Mouse (Mus musculus) MEL (cell line): ENCODE results near the gene Steap3.

Experiments used
- BHLHE40 ChIP-seq: IDR thresholded peaks from 2 replicates; pipeline ENCODE4 v1.6.1; 2012; ENCODE audit warnings: low read depth, mild to moderate bottlenecking, inconsistent platforms, low read length, improper control_type of control experiment, borderline replicate concordance
- CHD2 ChIP-seq: IDR thresholded peaks from 2 replicates; pipeline ENCODE4 v1.6.1; 2011; ENCODE audit warnings: low read length, improper control_type of control experiment
- CTCF ChIP-seq, 3 experiments: IDR thresholded peaks in 2 of 3; conservative IDR thresholded peaks in 1 of 3; 2 replicates each; pipeline ENCODE4 v1.5.1; 2011 to 2012; ENCODE audit warnings: low read length in 3 of 3, low read depth in 2 of 3, mild to moderate bottlenecking in 2 of 3, improper control_type of control experiment in 1 of 3, inconsistent platforms in 1 of 3, mixed read lengths in 1 of 3, moderate library complexity in 1 of 3; ENCODE audit not compliant: control insufficient read depth in 1 of 3, insufficient read depth in 1 of 3, poor library complexity in 1 of 3, severe bottlenecking in 1 of 3
- ELF1 ChIP-seq: IDR thresholded peaks from 2 replicates; pipeline ENCODE4 v1.6.1; 2014; ENCODE audit warnings: low read depth, mild to moderate bottlenecking, inconsistent platforms, low read length, improper control_type of control experiment, moderate library complexity
- EP300 ChIP-seq, 2 experiments: IDR thresholded peaks; 2 replicates each; pipeline ENCODE4 v1.6.1; 2011; ENCODE audit warnings: improper control_type of control experiment in 2 of 2, low read length in 2 of 2, low read depth in 1 of 2, mild to moderate bottlenecking in 1 of 2
- ETS1 ChIP-seq: IDR thresholded peaks from 2 replicates; pipeline ENCODE4 v1.6.1; 2012; ENCODE audit warnings: low read depth, mild to moderate bottlenecking, inconsistent platforms, low read length, improper control_type of control experiment, moderate library complexity
- GABPA ChIP-seq: IDR thresholded peaks from 2 replicates; pipeline ENCODE4 v1.6.1; 2012; ENCODE audit warnings: low read depth, mild to moderate bottlenecking, inconsistent platforms, low read length, improper control_type of control experiment, moderate library complexity
- GATA1 ChIP-seq: IDR thresholded peaks from 2 replicates; pipeline ENCODE4 v1.6.1; 2011; ENCODE audit warnings: low read depth, low read length, improper control_type of control experiment
- MAX ChIP-seq: IDR thresholded peaks from 2 replicates; pipeline ENCODE4 v1.6.1; 2011; ENCODE audit warnings: low read length, improper control_type of control experiment
- POLR2A ChIP-seq, 2 experiments: IDR thresholded peaks; 2 replicates each; pipeline ENCODE4 v1.6.1; 2011 to 2012; ENCODE audit warnings: low read length in 2 of 2, mild to moderate bottlenecking in 2 of 2, control low read depth in 1 of 2, improper control_type of control experiment in 1 of 2, low read depth in 1 of 2, moderate library complexity in 1 of 2; ENCODE audit not compliant: control insufficient read depth in 1 of 2, insufficient read depth in 1 of 2, poor library complexity in 1 of 2
- RCOR1 ChIP-seq: IDR thresholded peaks from 2 replicates; pipeline ENCODE4 v1.6.1; 2012; ENCODE audit warnings: low read depth, mild to moderate bottlenecking, inconsistent platforms, low read length, improper control_type of control experiment
- USF1 ChIP-seq: IDR thresholded peaks from 2 replicates; pipeline ENCODE4 v1.6.1; 2014; ENCODE audit warnings: low read depth, mild to moderate bottlenecking, inconsistent platforms, low read length, improper control_type of control experiment, moderate library complexity
- ZMIZ1 ChIP-seq: IDR thresholded peaks from 2 replicates; pipeline ENCODE4 v1.6.1; 2012; ENCODE audit warnings: low read depth, mild to moderate bottlenecking, inconsistent platforms, low read length, improper control_type of control experiment, moderate library complexity
- ZNF384 ChIP-seq: IDR thresholded peaks from 2 replicates; pipeline ENCODE4 v1.6.1; 2012; ENCODE audit warnings: low read depth, mild to moderate bottlenecking, inconsistent platforms, low read length, improper control_type of control experiment

DNA sequence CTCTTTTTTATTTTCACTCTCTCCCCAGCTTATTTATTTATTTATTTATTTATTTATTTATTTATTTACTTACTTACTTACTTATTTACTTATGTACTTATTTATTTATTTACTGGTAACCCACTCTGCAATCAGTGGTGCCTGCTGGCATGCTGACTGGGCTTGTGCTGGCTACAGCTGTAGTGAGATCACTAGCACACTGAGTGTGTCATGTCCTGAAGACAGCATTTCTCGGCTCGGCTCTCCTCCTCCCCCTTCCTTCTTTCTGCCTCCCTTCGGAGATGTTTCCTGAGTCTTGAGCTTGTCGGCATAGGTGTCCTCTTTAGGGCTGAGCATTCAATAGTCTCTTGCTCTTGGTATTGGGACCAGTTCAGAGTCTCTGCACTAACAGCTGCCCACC, 73.6 kb downstream of the Steap3 start:
- TF ChIP-seq ELF1 (no peak), CTCF (IDR thresholded peaks at IDR 0.05 in 2 of 3, conservative IDR thresholded peaks at IDR 0.05 in 1 of 3; ENCODE audit: control insufficient read depth in 1 of 3, insufficient read depth in 1 of 3, low read depth in 2 of 3, low read length in 3 of 3, poor library complexity in 1 of 3, severe bottlenecking in 1 of 3) (no peak), POLR2A (IDR thresholded peaks at IDR 0.05; ENCODE audit: control insufficient read depth in 1 of 2, insufficient read depth in 1 of 2, low read depth in 1 of 2, low read length in 2 of 2, poor library complexity in 1 of 2) (no peak), GATA1 (no peak), EP300 (IDR thresholded peaks at IDR 0.05; ENCODE audit: low read depth in 1 of 2, low read length in 2 of 2) (no peak), CHD2 (no peak), ETS1 (no peak), RCOR1 (no peak), BHLHE40 (no peak), USF1 (no peak), GABPA (no peak), ZMIZ1 (no peak), ZNF384 (no peak), MAX (no peak)
